Mouse (Mus musculus) C2C12 (cell line): ENCODE measurements at regions not wholly inside any gene's neighbourhood (a gene's known extent, or its start where the extent isn't known, plus 50 kb on each side); places are given as distances from the start of the nearest gene placed in this dataset.
"Not testable (repeated sequence)": the region's sequence is repeated elsewhere in the genome, so short reads cannot be mapped to it uniquely, and the experiment has no call there.

Source experiments
- H3K27me3 ChIP-seq: one replicate; pipeline ENCODE4 v1.6.1; 2011; ENCODE audit not compliant: control insufficient read depth, insufficient read depth, insufficient read length
- H3K36me3 ChIP-seq: one replicate; pipeline ENCODE4 v1.6.1; 2011; ENCODE audit not compliant: control insufficient read depth, insufficient read depth
- H3K4me3 ChIP-seq: one replicate; pipeline ENCODE4 v1.5.1; 2011; ENCODE audit warnings: mild to moderate bottlenecking, control low read depth; ENCODE audit not compliant: poor library complexity, insufficient read depth, severe bottlenecking
- H3K79me2 ChIP-seq: one replicate; pipeline ENCODE4 v1.6.1; 2011; ENCODE audit not compliant: control insufficient read depth, insufficient read depth
- H3K79me3 ChIP-seq: one replicate; pipeline ENCODE4 v1.6.1; 2011; ENCODE audit warnings: low read depth, control low read depth
- H3ac ChIP-seq: one replicate; pipeline ENCODE3; 2011; ENCODE audit warnings: low read depth; ENCODE audit not compliant: control insufficient read depth, insufficient read length
- CEBPB ChIP-seq: IDR thresholded peaks from one replicate; pipeline ENCODE4 v1.6.1; 2011; ENCODE audit warnings: low read depth, mild to moderate bottlenecking, control low read depth, moderate library complexity
- CTCF ChIP-seq: IDR thresholded peaks from one replicate; pipeline ENCODE4 v1.5.1; 2011; ENCODE audit not compliant: control insufficient read depth, insufficient read depth, insufficient read length
- FOSL1 ChIP-seq: IDR thresholded peaks from one replicate; pipeline ENCODE4 v1.8.0; 2011; ENCODE audit warnings: mild to moderate bottlenecking, low read length; ENCODE audit not compliant: poor library complexity, insufficient read depth, severe bottlenecking
- MAX ChIP-seq: IDR thresholded peaks from one replicate; pipeline ENCODE4 v1.6.1; 2011; ENCODE audit warnings: mild to moderate bottlenecking, control low read depth
- MYOD1 ChIP-seq: IDR thresholded peaks from one replicate; pipeline ENCODE4 v1.6.1; 2011; ENCODE audit warnings: low read depth; ENCODE audit not compliant: control insufficient read depth, insufficient read length
- MYOG ChIP-seq: IDR thresholded peaks from one replicate; pipeline ENCODE4 v1.6.1; 2011; ENCODE audit not compliant: control insufficient read depth, insufficient read length; ENCODE audit errors: extremely low read depth
- USF1 ChIP-seq: IDR thresholded peaks from one replicate; pipeline ENCODE4 v1.6.1; 2011; ENCODE audit warnings: low read depth, mild to moderate bottlenecking, control low read depth, moderate library complexity

GRCm38 (mm10) chr4:67194425-67194824, 367.0 kb downstream of the Tlr4 start:
- Histone ChIP-seq H3K27me3 (no peaks in the 10 kb centered on the region), H3K79me3 (no peaks in the 10 kb centered on the region), H3ac (no peak overlapping the region), H3K36me3 (no peaks in the 10 kb centered on the region), H3K4me3 (no peak overlapping the region), H3K79me2 (no peaks in the 10 kb centered on the region)
- no peak for TF ChIP-seq MYOG
- TF ChIP-seq USF1 = no peak
- no peak for TF ChIP-seq CTCF
- no peak for TF ChIP-seq MAX
- TF ChIP-seq CEBPB = no peak
- no peak for TF ChIP-seq MYOD1
- no peak for TF ChIP-seq FOSL1

GRCm38 (mm10) chr4:67196907-67197306, 369.5 kb downstream of the Tlr4 start:
- Histone ChIP-seq H3K79me2 (no peaks in the 10 kb centered on the region), H3K27me3 (no peaks in the 10 kb centered on the region), H3K4me3 (no peak overlapping the region), H3K79me3 (no peaks in the 10 kb centered on the region), H3K36me3 (no peaks in the 10 kb centered on the region), H3ac (no peak overlapping the region)
- TF ChIP-seq USF1 = no peak
- no peak for TF ChIP-seq MYOG
- TF ChIP-seq CEBPB = no peak
- TF ChIP-seq MYOD1 = no peak
- TF ChIP-seq CTCF = no peak
- TF ChIP-seq FOSL1 = no peak
- TF ChIP-seq MAX = no peak

GRCm38 (mm10) chr4:67208406-67208805, 381.0 kb downstream of the Tlr4 start:
- not testable (repeated sequence) for H3K79me3 ChIP-seq, H3ac ChIP-seq, H3K36me3 ChIP-seq, H3K79me2 ChIP-seq, H3K4me3 ChIP-seq, H3K27me3 ChIP-seq

GRCm38 (mm10) chr4:67213363-67213762, 386.0 kb downstream of the Tlr4 start:
- H3K36me3 ChIP-seq = no peaks in the 10 kb centered on the region
- no peaks in the 10 kb centered on the region for H3K79me3 ChIP-seq
- H3ac ChIP-seq = no peak overlapping the region
- H3K27me3 ChIP-seq = no peaks in the 10 kb centered on the region
- H3K79me2 ChIP-seq = no peaks in the 10 kb centered on the region
- no peak overlapping the region for H3K4me3 ChIP-seq
- TF ChIP-seq USF1 = no peak

- TF ChIP-seq MYOG = no peak
- TF ChIP-seq CEBPB = peak; percentile 12
- TF ChIP-seq FOSL1 = no peak
- no peak for TF ChIP-seq MYOD1
- TF ChIP-seq USF1 = no peak
- no peak for TF ChIP-seq MAX
- TF ChIP-seq CTCF = no peak
- no peaks in the 10 kb centered on the region for H3K79me2 ChIP-seq
- no peak overlapping the region for H3K4me3 ChIP-seq
- H3ac ChIP-seq = no peak overlapping the region
- H3K27me3 ChIP-seq = no peaks in the 10 kb centered on the region
- no peaks in the 10 kb centered on the region for H3K79me3 ChIP-seq
- no peaks in the 10 kb centered on the region for H3K36me3 ChIP-seq
Measured at GRCm38 (mm10) chr4:67224533-67224932, 397.1 kb downstream of the Tlr4 start.

GRCm38 (mm10) chr4:67229214-67229613, 401.8 kb downstream of the Tlr4 start:
- Histone ChIP-seq H3ac (no peak overlapping the region), H3K79me3 (no peaks in the 10 kb centered on the region)
- TF ChIP-seq MYOD1 (no peak), FOSL1 (no peak), CTCF (no peak), CEBPB (no peak), USF1 (no peak), MYOG (no peak), MAX (no peak)

GRCm38 (mm10) chr4:67273553-67273952, 446.2 kb downstream of the Tlr4 start:
- Histone ChIP-seq H3K79me2 (no peaks in the 10 kb centered on the region), H3K27me3 (no peaks in the 10 kb centered on the region), H3K36me3 (no peaks in the 10 kb centered on the region), H3ac (no peak overlapping the region), H3K79me3 (no peaks in the 10 kb centered on the region), H3K4me3 (no peak overlapping the region)
- no peak for TF ChIP-seq MYOG
- TF ChIP-seq MAX = no peak
- TF ChIP-seq CTCF = no peak
- no peak for TF ChIP-seq CEBPB
- no peak for TF ChIP-seq MYOD1

More at GRCm38 (mm10) chr4:67229214-67229613, 401.8 kb downstream of the Tlr4 start:
- H3K4me3 ChIP-seq = no peak overlapping the region
- no peaks in the 10 kb centered on the region for H3K36me3 ChIP-seq
- no peaks in the 10 kb centered on the region for H3K27me3 ChIP-seq
- H3K79me2 ChIP-seq = no peaks in the 10 kb centered on the region
